Mouse (Mus musculus): ENCODE measurements around the gene Fads6. TPM values are rescaled to one million over a fixed set of nuclear protein-coding genes. Genes with fewer than 3 reads are reported as not detected.

The Fads6 gene
- total and polyA plus RNA-seq, 3 experiments, result 3.3 to 6.6 TPM; not detected in 1

DNA sequence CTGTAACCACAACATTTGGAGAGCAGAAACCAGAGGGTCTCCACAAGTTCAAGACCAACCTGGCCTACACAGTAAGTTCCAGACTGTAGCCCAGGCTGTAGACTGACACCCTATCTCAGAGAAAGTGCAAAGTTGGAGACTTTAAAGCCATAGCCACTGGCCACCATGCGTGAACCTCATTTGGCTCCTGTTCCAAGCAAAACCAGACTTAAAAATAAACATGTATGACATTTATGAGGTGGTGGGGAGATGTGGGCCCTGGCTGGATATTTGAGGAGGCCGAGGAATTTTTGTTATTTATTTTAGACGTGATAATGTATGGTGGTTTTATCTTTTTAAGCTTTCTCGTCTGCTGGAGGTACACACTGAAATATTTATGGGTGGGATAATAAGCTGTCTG is 38.3 kb downstream of the Fads6 start (continued):
- TF ChIP-seq HCFC1 (IDR thresholded peaks at IDR 0.05; ENCODE audit: low read depth, low read length), result no peak

DNA sequence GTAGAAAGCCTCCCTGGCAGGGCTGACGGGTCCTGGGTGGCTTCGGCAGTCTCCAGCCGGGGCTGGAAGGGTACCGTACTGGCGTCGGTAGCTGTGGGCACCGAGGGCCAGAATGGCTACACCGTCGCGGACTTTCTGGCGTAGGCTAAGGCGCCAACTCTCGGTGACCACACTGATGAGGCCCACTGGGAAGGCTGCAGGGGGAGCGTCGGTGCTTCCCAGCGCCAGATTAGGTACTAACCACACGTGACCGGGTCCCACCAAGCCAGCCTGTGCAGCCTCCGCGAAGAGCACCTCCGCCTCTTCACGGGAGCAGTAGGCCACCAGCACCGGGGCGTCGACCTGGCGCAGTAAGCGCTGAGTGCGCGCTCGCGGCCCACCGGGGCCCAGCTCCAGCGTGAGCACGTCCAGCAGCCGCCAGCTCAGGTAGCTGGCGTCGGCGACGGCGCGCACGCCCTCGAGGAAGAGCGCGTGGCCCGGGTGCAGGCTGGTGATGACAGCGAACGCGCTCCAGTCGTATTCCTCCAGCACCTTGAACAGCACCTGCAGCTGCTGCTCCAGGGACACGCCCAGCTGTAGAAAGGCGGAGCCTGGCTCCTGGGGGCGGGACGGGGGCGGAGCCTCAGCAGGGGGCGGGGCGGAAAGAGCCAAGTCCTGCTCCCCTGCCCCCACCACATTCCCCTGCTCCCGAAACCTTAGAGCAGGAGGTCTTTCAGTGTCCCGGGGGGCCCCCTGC is 39.5 kb downstream of the Fads6 start:
- TF ChIP-seq ELF1 (IDR thresholded peaks at IDR 0.05; ENCODE audit: low read depth, low read length), result no peak
- 0 out of 2 replicates have a peak, but pooled peaks have one; percentile 32 for TF ChIP-seq SIN3A (IDR thresholded peaks at IDR 0.05; ENCODE audit: low read length)
- TF ChIP-seq USF2 (IDR thresholded peaks at IDR 0.05; ENCODE audit: borderline replicate concordance in 1 of 2, insufficient read depth in 1 of 2, low read depth in 1 of 2, low read length in 2 of 2), result no peak
- no peaks in the 10 kb centered on the region for H3K9me3 ChIP-seq (replicated peaks; ENCODE audit: insufficient read depth, low read length)
- no peaks in the 10 kb centered on the region for H3K36me3 ChIP-seq (ENCODE audit: control insufficient read depth in 1 of 2, insufficient read depth in 2 of 2, low read length in 2 of 2)
- DNase-seq (ENCODE audit: low read depth, low spot score), result no peak
- no peak overlapping the region for H3K9ac ChIP-seq (ENCODE audit: control insufficient read depth, low read depth, low read length, poor library complexity, severe bottlenecking)
- H3K79me2 ChIP-seq (ENCODE audit: control insufficient read depth, insufficient read depth, low read length, poor library complexity), result no peaks in the 10 kb centered on the region
- H3K4me1 ChIP-seq (ENCODE audit: control insufficient read depth in 1 of 2, insufficient read depth in 2 of 2, low read length in 2 of 2), result no peaks in the 10 kb centered on the region
- H3K27me3 ChIP-seq (ENCODE audit: control insufficient read depth in 1 of 2, insufficient read depth in 2 of 2, low read length in 2 of 2), result peaks cover 0 to 9% of the 10 kb centered on the region in 2 experiments
- no peak overlapping the region for H3K27ac ChIP-seq (ENCODE audit: control insufficient read depth, low read depth, low read length)
- H3K4me3 ChIP-seq (ENCODE audit: control insufficient read depth in 1 of 2, insufficient read depth in 1 of 2, low read depth in 2 of 2, low read length in 2 of 2), result no peak overlapping the region

DNA sequence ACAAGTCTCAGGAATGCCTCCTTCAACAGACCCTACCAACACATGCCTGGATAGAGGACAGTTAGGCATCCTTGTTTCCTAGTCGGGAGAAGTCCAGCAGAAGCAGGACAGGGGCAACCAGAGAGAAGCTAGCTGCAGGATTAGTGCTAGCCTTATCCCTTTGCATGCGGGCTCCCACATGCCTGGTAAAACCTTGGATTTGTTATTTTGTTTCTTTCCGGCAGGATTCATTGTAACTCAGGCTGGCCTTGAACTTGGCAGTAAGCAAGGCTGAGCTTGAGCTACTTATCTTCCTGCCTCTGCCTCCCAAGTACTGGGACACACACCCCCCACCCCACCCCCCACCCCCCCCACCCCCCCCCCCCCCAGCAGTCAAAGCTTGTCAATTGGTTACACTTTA is 46.2 kb downstream of the Fads6 start:
- H3K79me2 ChIP-seq (ENCODE audit: control insufficient read depth, insufficient read depth, low read length, poor library complexity), result no peaks in the 10 kb centered on the region
- H3K4me3 ChIP-seq (ENCODE audit: control insufficient read depth in 1 of 2, insufficient read depth in 1 of 2, low read depth in 2 of 2, low read length in 2 of 2), result no peak overlapping the region
- no peaks in the 10 kb centered on the region for H3K4me1 ChIP-seq (ENCODE audit: control insufficient read depth in 1 of 2, insufficient read depth in 2 of 2, low read length in 2 of 2)
- DNase-seq (ENCODE audit: low read depth, low spot score), result no peak
- H3K27ac ChIP-seq (ENCODE audit: control insufficient read depth, low read depth, low read length), result no peak overlapping the region
- no peaks in the 10 kb centered on the region for H3K9me3 ChIP-seq (replicated peaks; ENCODE audit: insufficient read depth, low read length)
- no peak overlapping the region for H3K9ac ChIP-seq (ENCODE audit: control insufficient read depth, low read depth, low read length, poor library complexity, severe bottlenecking)
- TF ChIP-seq USF1 (IDR thresholded peaks at IDR 0.05; ENCODE audit: low read depth, low read length), result no peak
- no peaks in the 10 kb centered on the region for H3K36me3 ChIP-seq (ENCODE audit: control insufficient read depth in 1 of 2, insufficient read depth in 2 of 2, low read length in 2 of 2)
- H3K27me3 ChIP-seq (ENCODE audit: control insufficient read depth in 1 of 2, insufficient read depth in 2 of 2, low read length in 2 of 2), result peaks cover 0 to 4% of the 10 kb centered on the region in 2 experiments; a peak in 2 of 4 replicates

DNA sequence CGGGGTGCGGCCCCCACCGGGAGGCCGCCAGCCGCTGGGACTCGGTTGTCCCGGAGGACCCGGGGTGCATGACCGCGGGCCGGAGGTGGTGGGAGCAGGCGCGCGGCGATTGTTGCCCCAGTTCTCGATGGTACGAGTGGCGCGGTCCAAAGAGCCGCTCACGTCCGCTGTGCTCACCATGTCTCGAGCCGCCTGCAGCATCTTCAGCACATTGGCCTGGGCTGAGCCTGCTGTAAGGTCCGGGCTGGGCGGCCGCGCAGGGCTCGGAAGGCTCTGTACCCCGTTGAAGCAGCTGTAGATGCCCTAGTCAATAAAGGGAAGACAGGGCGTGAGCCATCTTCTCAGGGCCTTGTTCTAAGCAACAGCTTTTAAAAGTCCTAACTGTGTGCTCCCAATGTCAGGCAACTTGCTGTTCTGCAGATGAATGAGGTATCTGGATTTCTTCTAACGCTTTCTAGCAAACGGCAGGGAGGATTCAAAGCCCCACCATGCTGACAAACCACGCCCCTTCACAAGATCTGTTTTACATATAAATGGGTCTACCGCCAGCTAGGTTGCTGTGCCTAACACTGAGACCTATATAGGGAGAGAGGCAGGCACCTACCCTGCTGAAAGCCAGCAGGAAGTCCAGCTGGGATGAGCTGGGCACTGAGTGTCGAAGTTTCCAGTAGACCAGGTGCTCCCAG is 46.9 kb downstream of the Fads6 start:
- H3K79me2 ChIP-seq (ENCODE audit: control insufficient read depth, insufficient read depth, low read length, poor library complexity), result no peaks in the 10 kb centered on the region
- DNase-seq (ENCODE audit: low read depth, low spot score), result no peak
- H3K36me3 ChIP-seq (ENCODE audit: control insufficient read depth in 1 of 2, insufficient read depth in 2 of 2, low read length in 2 of 2), result no peaks in the 10 kb centered on the region
- no peaks in the 10 kb centered on the region for H3K9me3 ChIP-seq (replicated peaks; ENCODE audit: insufficient read depth, low read length)
- no peak overlapping the region for H3K9ac ChIP-seq (ENCODE audit: control insufficient read depth, low read depth, low read length, poor library complexity, severe bottlenecking)
- H3K27me3 ChIP-seq (ENCODE audit: control insufficient read depth in 1 of 2, insufficient read depth in 2 of 2, low read length in 2 of 2), result no peaks in the 10 kb centered on the region
- no peaks in the 10 kb centered on the region for H3K4me1 ChIP-seq (ENCODE audit: control insufficient read depth in 1 of 2, insufficient read depth in 2 of 2, low read length in 2 of 2)
- no peak for TF ChIP-seq POLR2A (IDR thresholded peaks at IDR 0.05; ENCODE audit: control insufficient read depth in 1 of 2, insufficient read depth in 1 of 2, low read depth in 1 of 2, low read length in 2 of 2, poor library complexity in 1 of 2)
- TF ChIP-seq MAX (IDR thresholded peaks at IDR 0.05; ENCODE audit: low read length), result no peak
- no peak for TF ChIP-seq MYC (IDR thresholded peaks at IDR 0.05; ENCODE audit: low read depth, low read length)
- TF ChIP-seq RAD21 (IDR thresholded peaks at IDR 0.05; ENCODE audit: low read depth, low read length), result no peak
- no peak for TF ChIP-seq SMC3 (IDR thresholded peaks at IDR 0.05; ENCODE audit: low read depth, low read length)
- no peak for TF ChIP-seq HCFC1 (IDR thresholded peaks at IDR 0.05; ENCODE audit: low read depth, low read length)
- TF ChIP-seq POLR2AphosphoS2 (IDR thresholded peaks at IDR 0.05; ENCODE audit: low read length), result no peak
- no peak for TF ChIP-seq KAT2A (conservative IDR thresholded peaks at IDR 0.05; ENCODE audit: low read depth, low read length)
- TF ChIP-seq CTCF (IDR thresholded peaks at IDR 0.05 in 2 of 3, conservative IDR thresholded peaks at IDR 0.05 in 1 of 3; ENCODE audit: control insufficient read depth in 1 of 3, insufficient read depth in 1 of 3, low read depth in 2 of 3, low read length in 3 of 3, poor library complexity in 1 of 3, severe bottlenecking in 1 of 3), result no peak
- no peak for TF ChIP-seq MYB (IDR thresholded peaks at IDR 0.05; ENCODE audit: low read depth, low read length)
- no peak for TF ChIP-seq ELF1 (IDR thresholded peaks at IDR 0.05; ENCODE audit: low read depth, low read length)
- no peak for TF ChIP-seq MXI1 (IDR thresholded peaks at IDR 0.05; ENCODE audit: low read depth, low read length)
- TF ChIP-seq NELFE (IDR thresholded peaks at IDR 0.05; ENCODE audit: low read depth, low read length), result no peak
- no peak for TF ChIP-seq EP300 (IDR thresholded peaks at IDR 0.05; ENCODE audit: low read depth in 1 of 2, low read length in 2 of 2)
- no peak for TF ChIP-seq TBP (IDR thresholded peaks at IDR 0.05; ENCODE audit: low read depth, low read length)
- TF ChIP-seq TCF12 (IDR thresholded peaks at IDR 0.05; ENCODE audit: low read depth, low read length), result no peak
- no peak for TF ChIP-seq NRF1 (IDR thresholded peaks at IDR 0.05; ENCODE audit: insufficient read depth, low read depth, low read length, poor library complexity, severe bottlenecking)
- no peak overlapping the region for H3K4me3 ChIP-seq (ENCODE audit: control insufficient read depth in 1 of 2, insufficient read depth in 1 of 2, low read depth in 2 of 2, low read length in 2 of 2)
- no peak overlapping the region for H3K27ac ChIP-seq (ENCODE audit: control insufficient read depth, low read depth, low read length)
